ENCODE assay signal across 9 mouse cellular contexts in the genomic region with DNA sequence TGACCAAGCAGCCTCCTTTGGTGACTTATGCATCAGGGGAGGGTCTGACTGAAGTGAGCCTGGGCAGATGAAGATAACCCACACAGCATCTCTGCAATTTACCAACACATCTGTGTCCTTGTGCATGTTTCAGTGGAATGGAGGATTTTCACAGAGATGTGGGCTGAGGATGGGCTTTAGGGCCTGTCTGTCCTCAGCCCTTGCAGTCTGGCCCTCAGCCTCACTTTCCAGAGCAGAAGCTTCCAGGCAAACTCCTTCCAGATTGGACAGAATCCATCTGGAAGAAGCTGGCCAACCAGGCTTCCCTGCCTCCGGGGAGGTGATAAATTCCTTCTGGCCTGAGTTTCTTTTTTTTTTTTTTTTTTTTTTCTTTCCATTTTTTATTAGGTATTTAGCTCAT. TPM values are rescaled to one million over a fixed set of nuclear protein-coding genes. Genes with fewer than 3 reads are reported as not detected.
"Had no signal": no experiment of that assay in that cellular context is flagged by ENCODE, and none has a peak within 500 bp of the region (broad histone marks: within the 10 kb centered on the region; RNA-seq: fewer than 3 reads in every experiment).

No protein-coding gene starts in this region.

RNA-seq across cellular contexts. Expression of a gene that starts 3.4 kb away (rescaled TPM):
- polyA plus RNA-seq: neural tube, embryonic 13.5 days; neural tube, embryonic 14.5 days; neural tube, embryonic 15.5 days; stomach, embryonic 14.5 days; stomach, embryonic 15.5 days; stomach, embryonic 16.5 days; stomach, postnatal 0 days; thymus, postnatal 0 days had no signal

RNA-seq across cellular contexts. Expression of a gene that starts 55.9 kb away (rescaled TPM):
- polyA plus RNA-seq: stomach, embryonic 14.5 days; stomach, postnatal 0 days; thymus, adult 2 months; thymus, postnatal 0 days had no signal
